Mouse (Mus musculus) Patski (cell line): ENCODE measurements at regions not wholly inside any gene's neighbourhood (a gene's known extent, or its start where the extent isn't known, plus 50 kb on each side); places are given as distances from the start of the nearest gene placed in this dataset.

ENCODE experiments used
- ATAC-seq: fragments of 100-300 bp; one replicate; pipeline ENCODE4 v1.8.0; 2021
- CTCF ChIA-PET: fragments of 350-600 bp; sonication (Branson Sonifier 250); formaldehyde crosslinking; loops from one replicate; lab custom pipeline; 2022; ENCODE audit warnings: inconsistent platforms; lab: Charles Lee
- POLR2A ChIA-PET: fragments of 350-600 bp; sonication (Branson Sonifier 250); formaldehyde crosslinking; loops from one replicate; lab custom pipeline; 2022; ENCODE audit warnings: antibody characterized with exemption, inconsistent platforms; lab: Charles Lee
- DNase-seq: peaks from one replicate; pipeline ENCODE4 v3.0.0-alpha.2; 2011; ENCODE audit warnings: low read depth, low spot score
- H3K27me3 ChIP-seq: fragments of 371-371 bp; one replicate; pipeline ENCODE4 v1.5.1; 2021
- CTCF ChIP-seq: fragments of 100-300 bp; IDR thresholded peaks from one replicate; pipeline ENCODE4 v1.5.1; 2021
- in situ Hi-C: fragments of 300-500 bp; cut with MboI; formaldehyde crosslinking; loops from 3 replicates; pipeline ENCODE4 v1.11.1; 2018; ENCODE audit warnings: low pct_unique_long_range_greater_than_20kb, mixed read lengths

- in situ Hi-C loops: no loop called here
- ATAC-seq (no peak), DNase-seq (no peak)
- no peaks in the 10 kb centered on the region for H3K27me3 ChIP-seq
- ChIA-PET POLR2A (no interaction called here), CTCF (no interaction called here)
- TF ChIP-seq CTCF: no peak
Observed at GRCm38 (mm10) chr7:124915637-124916036, 528.8 kb upstream of the Kdm8 start.

GRCm38 (mm10) chr7:124917606-124918120 is 526.8 kb upstream of the Kdm8 start:
- no peak for ATAC-seq
- no peak for TF ChIP-seq CTCF
- ChIA-PET POLR2A (interaction anchor here (0.6 kb wide), 1 partner anchor 76 kb away, joined by 6 read pairs; no protein-coding TSS in a partner anchor), CTCF (no interaction called here)
- DNase-seq: no peak
- in situ Hi-C loops: no loop called here
- no peaks in the 10 kb centered on the region for H3K27me3 ChIP-seq

GRCm38 (mm10) chr7:124922806-124923205 is 521.7 kb upstream of the Kdm8 start:
- in situ Hi-C loops: no loop called here
- ChIA-PET POLR2A (no interaction called here), CTCF (no interaction called here)
- no peak for ATAC-seq
- TF ChIP-seq CTCF: no peak
- H3K27me3 ChIP-seq: no peaks in the 10 kb centered on the region
- no peak for DNase-seq

- no peak for TF ChIP-seq CTCF
- POLR2A ChIA-PET: no interaction called here
- CTCF ChIA-PET: no interaction called here
- no peaks in the 10 kb centered on the region for H3K27me3 ChIP-seq
- in situ Hi-C loops: no loop called here
- DNase-seq (no peak), ATAC-seq (no peak)
Observed at GRCm38 (mm10) chr7:124933573-124933972, 510.9 kb upstream of the Kdm8 start.

GRCm38 (mm10) chr7:124939357-124939756 is 505.1 kb upstream of the Kdm8 start:
- no peak for TF ChIP-seq CTCF
- ChIA-PET CTCF (no interaction called here), POLR2A (no interaction called here)
- DNase-seq (no peak), ATAC-seq (no peak)
- in situ Hi-C loops: no loop called here
- H3K27me3 ChIP-seq: no peaks in the 10 kb centered on the region

- in situ Hi-C loops: no loop called here
- H3K27me3 ChIP-seq: no peaks in the 10 kb centered on the region
- DNase-seq: no peak
- ATAC-seq: no peak
- TF ChIP-seq CTCF: no peak
- ChIA-PET CTCF (no interaction called here), POLR2A (no interaction called here)
Observed at GRCm38 (mm10) chr7:124941527-124941926, 502.9 kb upstream of the Kdm8 start.

GRCm38 (mm10) chr7:124946424-124946823 is 498.1 kb upstream of the Kdm8 start:
- ATAC-seq (no peak), DNase-seq (no peak)
- in situ Hi-C loops: no loop called here
- no peaks in the 10 kb centered on the region for H3K27me3 ChIP-seq
- no peak for TF ChIP-seq CTCF
- CTCF ChIA-PET: no interaction called here
- POLR2A ChIA-PET: no interaction called here

- ChIA-PET CTCF (no interaction called here), POLR2A (no interaction called here)
- no peaks in the 10 kb centered on the region for H3K27me3 ChIP-seq
- ATAC-seq (no peak), DNase-seq (no peak)
- in situ Hi-C loops: no loop called here
- no peak for TF ChIP-seq CTCF
Observed at GRCm38 (mm10) chr7:124957329-124957728, 487.1 kb upstream of the Kdm8 start.

GRCm38 (mm10) chr7:124974870-124975488 is 469.5 kb upstream of the Kdm8 start:
- ATAC-seq: no peak

GRCm38 (mm10) chr7:124989456-124989855 is 455.0 kb upstream of the Kdm8 start:
- ATAC-seq (no peak), DNase-seq (no peak)
- CTCF ChIA-PET: no interaction called here
- TF ChIP-seq CTCF: no peak
- no peaks in the 10 kb centered on the region for H3K27me3 ChIP-seq
- in situ Hi-C loops: no loop called here
- POLR2A ChIA-PET: no interaction called here

More at GRCm38 (mm10) chr7:124974870-124975488, 469.5 kb upstream of the Kdm8 start:
- CTCF ChIA-PET: interaction anchor here (1.5 kb wide), 1 partner anchor 10 kb away, joined by 4 read pairs; no protein-coding TSS in a partner anchor
- DNase-seq: no peak
- in situ Hi-C loops: no loop called here
- H3K27me3 ChIP-seq: no peaks in the 10 kb centered on the region
- TF ChIP-seq CTCF: no peak
- POLR2A ChIA-PET: no interaction called here

- no peak for TF ChIP-seq CTCF
- CTCF ChIA-PET: no interaction called here
- DNase-seq (no peak), ATAC-seq (no peak)
- in situ Hi-C loops: no loop called here
- no peaks in the 10 kb centered on the region for H3K27me3 ChIP-seq
- POLR2A ChIA-PET: no interaction called here
Observed at GRCm38 (mm10) chr7:124990695-124991094, 453.8 kb upstream of the Kdm8 start.

GRCm38 (mm10) chr7:124996538-124996937 is 447.9 kb upstream of the Kdm8 start:
- ATAC-seq (no peak), DNase-seq (no peak)
- in situ Hi-C loops: no loop called here
- ChIA-PET CTCF (no interaction called here), POLR2A (no interaction called here)
- no peak for TF ChIP-seq CTCF
- no peaks in the 10 kb centered on the region for H3K27me3 ChIP-seq
